Mouse (Mus musculus) MEL (cell line): ENCODE data around the gene Ttll6.

Experiments used
- CTCF ChIP-seq, 3 experiments: IDR thresholded peaks in 2 of 3; conservative IDR thresholded peaks in 1 of 3; 2 replicates each; pipeline ENCODE4 v1.5.1; 2011 to 2012; ENCODE audit warnings: low read length in 3 of 3, low read depth in 2 of 3, mild to moderate bottlenecking in 2 of 3, improper control_type of control experiment in 1 of 3, inconsistent platforms in 1 of 3, mixed read lengths in 1 of 3, moderate library complexity in 1 of 3; ENCODE audit not compliant: control insufficient read depth in 1 of 3, insufficient read depth in 1 of 3, poor library complexity in 1 of 3, severe bottlenecking in 1 of 3
- E2F4 ChIP-seq: IDR thresholded peaks from 2 replicates; pipeline ENCODE4 v1.6.1; 2011; ENCODE audit warnings: low read depth, low read length, improper control_type of control experiment, borderline replicate concordance
- ETS1 ChIP-seq: IDR thresholded peaks from 2 replicates; pipeline ENCODE4 v1.6.1; 2012; ENCODE audit warnings: low read depth, mild to moderate bottlenecking, inconsistent platforms, low read length, improper control_type of control experiment, moderate library complexity
- GABPA ChIP-seq: IDR thresholded peaks from 2 replicates; pipeline ENCODE4 v1.6.1; 2012; ENCODE audit warnings: low read depth, mild to moderate bottlenecking, inconsistent platforms, low read length, improper control_type of control experiment, moderate library complexity
- GATA1 ChIP-seq: IDR thresholded peaks from 2 replicates; pipeline ENCODE4 v1.6.1; 2011; ENCODE audit warnings: low read depth, low read length, improper control_type of control experiment
- JUND ChIP-seq: IDR thresholded peaks from 2 replicates; pipeline ENCODE4 v1.6.1; 2011; ENCODE audit warnings: low read depth, mild to moderate bottlenecking, improper control_type of control experiment, low read length
- MAX ChIP-seq: IDR thresholded peaks from 2 replicates; pipeline ENCODE4 v1.6.1; 2011; ENCODE audit warnings: low read length, improper control_type of control experiment
- MYC ChIP-seq: IDR thresholded peaks from 2 replicates; pipeline ENCODE4 v1.6.1; 2011; ENCODE audit warnings: low read depth, mild to moderate bottlenecking, low read length, improper control_type of control experiment, moderate library complexity
- POLR2A ChIP-seq, 2 experiments: IDR thresholded peaks; 2 replicates each; pipeline ENCODE4 v1.6.1; 2011 to 2012; ENCODE audit warnings: low read length in 2 of 2, mild to moderate bottlenecking in 2 of 2, control low read depth in 1 of 2, improper control_type of control experiment in 1 of 2, low read depth in 1 of 2, moderate library complexity in 1 of 2; ENCODE audit not compliant: control insufficient read depth in 1 of 2, insufficient read depth in 1 of 2, poor library complexity in 1 of 2
- TAL1 ChIP-seq: IDR thresholded peaks from 2 replicates; pipeline ENCODE4 v1.6.1; 2012; ENCODE audit warnings: mild to moderate bottlenecking, inconsistent platforms, low read length, moderate library complexity, mixed read lengths
- TBP ChIP-seq: IDR thresholded peaks from 2 replicates; pipeline ENCODE4 v1.8.0; 2011; ENCODE audit warnings: low read depth, low read length, improper control_type of control experiment
- USF1 ChIP-seq: IDR thresholded peaks from 2 replicates; pipeline ENCODE4 v1.6.1; 2014; ENCODE audit warnings: low read depth, mild to moderate bottlenecking, inconsistent platforms, low read length, improper control_type of control experiment, moderate library complexity
- ZNF384 ChIP-seq: IDR thresholded peaks from 2 replicates; pipeline ENCODE4 v1.6.1; 2012; ENCODE audit warnings: low read depth, mild to moderate bottlenecking, inconsistent platforms, low read length, improper control_type of control experiment

GRCm38 (mm10) chr11:96119401-96119800 is 14.2 kb upstream of the Ttll6 start:
- no peak for TF ChIP-seq USF1
- no peak for TF ChIP-seq GATA1
- no peak for TF ChIP-seq CTCF (IDR thresholded peaks at IDR 0.05 in 2 of 3, conservative IDR thresholded peaks at IDR 0.05 in 1 of 3; ENCODE audit: control insufficient read depth in 1 of 3, insufficient read depth in 1 of 3, low read depth in 2 of 3, low read length in 3 of 3, poor library complexity in 1 of 3, severe bottlenecking in 1 of 3)
- no peak for TF ChIP-seq POLR2A (IDR thresholded peaks at IDR 0.05; ENCODE audit: control insufficient read depth in 1 of 2, insufficient read depth in 1 of 2, low read depth in 1 of 2, low read length in 2 of 2, poor library complexity in 1 of 2)
- TF ChIP-seq TBP, result no peak
- TF ChIP-seq ETS1, result no peak
- no peak for TF ChIP-seq JUND
- TF ChIP-seq MYC, result no peak
- no peak for TF ChIP-seq ZNF384
- TF ChIP-seq GABPA, result no peak
- TF ChIP-seq MAX, result no peak
- no peak for TF ChIP-seq E2F4
- TF ChIP-seq TAL1, result no peak
